Mouse (Mus musculus) left cerebral cortex, adult 2 months (tissue): Measurements from ENCODE around the gene Cyp2b10. TPM values are rescaled to one million over a fixed set of nuclear protein-coding genes. Genes with fewer than 3 reads are reported as not detected.
"Not testable (repeated sequence)": the region's sequence is repeated elsewhere in the genome, so short reads cannot be mapped to it uniquely, and the experiment has no call there.

Experiments
- DNase-seq, 2 experiments: peaks; one replicate each; pipeline ENCODE4 v3.0.0; 2021 to 2022; ENCODE audit warnings: low spot score in 2 of 2, mixed read lengths in 1 of 2; ENCODE audit errors: extremely low spot score in 1 of 2
- H3K27ac ChIP-seq: fragments of 200-600 bp; 2 replicates; pipeline ENCODE4 v1.8.1; 2022
- H3K4me3 ChIP-seq: fragments of 200-600 bp; 2 replicates; pipeline ENCODE4 v1.8.1; 2022
- CTCF ChIP-seq: fragments of 200-600 bp; IDR thresholded peaks from 2 replicates; pipeline ENCODE4 v1.8.1; 2022; ENCODE audit warnings: antibody characterized with exemption, mild to moderate bottlenecking, moderate library complexity
- intact Hi-C: fragments of 180-260 bp; cut with DNase I; formaldehyde crosslinking; loops from one replicate; pipeline ENCODE4 v1.15.1; 2025
- total RNA-seq, 2 experiments: library from RNA; stranded (reverse); gene quantifications; 2 replicates each; pipeline ENCODE4 v1.2.3; 2021

Cyp2b10 gene
- total RNA-seq, 2 experiments from 2014 or later = 0.18 TPM; not detected in 1

DNA sequence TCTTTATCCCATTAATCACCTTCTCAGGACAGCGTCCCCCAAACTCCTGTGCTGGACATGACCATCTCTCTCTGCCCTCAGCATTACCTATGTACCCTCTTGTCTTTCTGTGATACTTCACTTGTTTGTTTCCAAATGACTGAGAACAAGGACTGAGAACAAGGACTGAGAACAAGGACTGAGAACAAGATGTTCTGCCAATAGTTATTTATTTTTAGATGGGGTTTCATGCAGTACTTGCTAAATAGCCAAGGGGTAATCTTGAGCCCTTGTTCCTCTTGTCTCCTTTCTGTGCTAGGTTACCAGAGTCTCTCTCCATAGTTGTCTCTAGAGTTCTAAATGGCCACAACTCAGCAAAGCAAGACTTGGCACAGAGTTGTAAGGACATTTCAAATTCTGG, 13.1 kb upstream of the Cyp2b10 start:
- TF ChIP-seq CTCF = no peak
- H3K4me3 ChIP-seq = no peak overlapping the region
- intact Hi-C loops = no loop called here

GRCm38 (mm10) chr7:25887758-25888157, 9.7 kb upstream of the Cyp2b10 start:
- TF ChIP-seq CTCF = no peak
- Histone ChIP-seq H3K4me3 (no peak overlapping the region), H3K27ac (no peak overlapping the region)
- intact Hi-C loops = no loop called here
- no peak for DNase-seq

More for the DNA sequence above, 13.1 kb upstream of the Cyp2b10 start:
- no peak for DNase-seq
- no peak overlapping the region for H3K27ac ChIP-seq

DNA sequence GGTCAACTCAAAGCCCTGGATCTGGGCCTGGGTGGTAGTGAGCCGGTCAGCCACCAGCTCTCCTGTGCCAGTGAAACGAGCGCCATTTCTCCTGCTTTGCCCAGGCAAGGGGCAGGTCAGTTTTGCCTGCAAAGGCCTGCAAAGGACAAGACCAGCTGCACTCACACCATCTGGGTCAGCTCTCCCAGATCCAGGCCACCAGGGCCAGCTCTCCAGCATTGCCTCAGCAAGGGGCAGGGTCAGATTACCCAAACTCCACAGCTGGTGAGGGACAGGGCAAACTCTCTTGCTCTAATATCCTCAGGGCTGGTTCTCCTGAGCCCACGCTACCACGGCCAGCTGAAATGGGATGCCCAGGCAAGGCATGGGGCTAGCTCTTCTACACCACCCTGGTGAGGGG, 4.3 kb upstream of the Cyp2b10 start:
- Histone ChIP-seq H3K4me3 (no peak overlapping the region), H3K27ac (no peak overlapping the region)
- DNase-seq = no peak
- intact Hi-C loops = no loop called here
- TF ChIP-seq CTCF = no peak

GRCm38 (mm10) chr7:25895162-25895561, 2.3 kb upstream of the Cyp2b10 start:
- Histone ChIP-seq H3K4me3 (no peak overlapping the region), H3K27ac (no peak overlapping the region)
- no peak for DNase-seq
- no peak for TF ChIP-seq CTCF
- intact Hi-C loops = no loop called here

- DNase-seq = no peak
- TF ChIP-seq CTCF = no peak
- intact Hi-C loops = no loop called here
- no peak overlapping the region for H3K27ac ChIP-seq
- no peak overlapping the region for H3K4me3 ChIP-seq
Observed at GRCm38 (mm10) chr7:25898064-25898463, 644 bp downstream of the Cyp2b10 start.

GRCm38 (mm10) chr7:25902061-25902690, 4.8 kb downstream of the Cyp2b10 start:
- no peak for DNase-seq
- H3K27ac ChIP-seq = no peak overlapping the region
- no peak overlapping the region for H3K4me3 ChIP-seq
- TF ChIP-seq CTCF = no peak
- intact Hi-C loops = no loop called here

DNA sequence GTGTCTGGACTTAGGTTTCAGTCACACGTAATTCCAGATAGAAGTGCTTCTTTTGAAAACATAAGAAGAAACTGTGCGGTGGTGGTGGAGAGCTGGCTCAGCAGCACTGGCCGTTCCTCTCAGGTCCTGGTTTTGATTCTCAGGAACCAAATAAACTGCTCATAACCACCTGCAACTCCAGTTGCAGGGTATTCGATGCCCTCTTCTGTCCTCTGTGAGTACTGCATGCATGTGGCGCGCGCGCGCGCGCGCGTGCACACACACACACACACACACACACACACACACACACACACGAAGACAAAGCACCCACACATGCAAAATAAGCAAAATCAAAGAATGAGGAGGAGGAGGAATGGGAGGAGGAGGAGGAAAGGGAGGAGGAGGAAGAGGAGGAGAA, 5.7 kb downstream of the Cyp2b10 start:
- no peak overlapping the region for H3K4me3 ChIP-seq
- no peak for DNase-seq
- no peak for TF ChIP-seq CTCF
- intact Hi-C loops = no loop called here
- H3K27ac ChIP-seq = no peak overlapping the region

GRCm38 (mm10) chr7:25904066-25904465, 6.6 kb downstream of the Cyp2b10 start:
- no peak overlapping the region for H3K27ac ChIP-seq
- no peak overlapping the region for H3K4me3 ChIP-seq
- intact Hi-C loops = no loop called here
- DNase-seq = no peak
- TF ChIP-seq CTCF = no peak; the same call in 1 of the 2 replicates

DNA sequence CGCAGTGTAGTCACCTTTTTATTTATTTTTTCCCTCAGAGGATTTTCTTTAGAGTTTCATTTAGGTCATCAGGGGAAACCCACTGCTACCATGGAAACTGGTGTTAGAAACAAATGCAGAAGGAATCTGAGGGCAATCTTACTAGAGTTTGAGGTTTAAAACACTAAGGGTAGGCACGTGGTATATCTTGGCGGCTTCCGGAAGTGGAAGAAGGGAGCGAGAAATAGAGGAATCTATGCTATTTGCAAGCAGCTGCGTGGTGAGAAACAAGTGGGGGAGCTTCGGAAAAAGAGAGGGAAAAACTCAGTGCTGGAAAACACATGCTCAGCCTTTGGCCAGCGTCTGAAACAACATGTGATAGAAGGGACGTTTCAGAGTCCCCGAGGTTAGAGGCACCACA, 7.1 kb downstream of the Cyp2b10 start:
- intact Hi-C loops = no loop called here

DNA sequence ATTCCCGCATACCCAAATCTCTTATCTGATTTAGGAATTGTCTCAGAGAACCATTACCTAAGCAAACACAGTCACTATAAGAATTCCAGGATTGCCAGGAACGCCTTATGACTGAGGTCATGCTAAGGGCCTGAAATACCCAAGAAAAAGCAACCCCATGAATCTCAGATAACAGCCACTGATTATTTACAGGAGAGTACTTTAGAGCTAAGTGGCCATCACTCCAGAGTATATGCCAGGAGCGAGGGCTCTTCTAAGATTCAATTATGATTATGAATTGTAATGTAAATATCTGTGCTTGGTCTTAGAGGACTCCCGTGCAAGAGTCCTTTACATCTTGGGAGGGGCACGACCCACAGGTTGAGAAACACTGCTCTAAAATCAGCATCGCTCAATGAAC, 10.0 kb downstream of the Cyp2b10 start:
- Histone ChIP-seq H3K27ac (no peak overlapping the region), H3K4me3 (no peak overlapping the region)
- intact Hi-C loops = no loop called here
- DNase-seq = no peak
- TF ChIP-seq CTCF = no peak

More for the DNA sequence above, 7.1 kb downstream of the Cyp2b10 start:
- no peak for TF ChIP-seq CTCF
- Histone ChIP-seq H3K4me3 (no peak overlapping the region), H3K27ac (no peak overlapping the region)
- DNase-seq = no peak

DNA sequence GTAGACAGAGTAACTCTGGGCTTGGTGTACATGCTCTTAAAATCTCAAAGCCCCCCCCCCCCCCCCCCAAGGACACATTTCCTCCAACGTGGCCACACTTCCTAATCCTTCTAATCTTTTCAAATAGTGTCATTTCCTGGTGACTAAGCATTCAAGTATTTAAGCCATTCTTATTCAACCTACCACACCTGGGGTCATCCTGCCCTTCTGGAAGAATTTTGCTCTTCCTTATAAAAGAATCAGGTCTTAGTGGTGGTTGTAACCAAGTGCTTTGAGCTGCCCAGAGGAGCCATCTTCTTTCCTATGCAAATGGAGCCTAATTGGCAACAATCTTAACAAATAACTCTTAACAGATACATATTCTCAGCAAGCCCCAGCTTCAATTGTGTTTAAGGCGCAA, 12.6 kb downstream of the Cyp2b10 start:
- no peak for TF ChIP-seq CTCF
- intact Hi-C loops = no loop called here
- Histone ChIP-seq H3K27ac (no peak overlapping the region), H3K4me3 (no peak overlapping the region)
- DNase-seq = no peak

GRCm38 (mm10) chr7:25916116-25916515, 18.7 kb downstream of the Cyp2b10 start:
- intact Hi-C loops = no loop called here
- TF ChIP-seq CTCF = no peak
- Histone ChIP-seq H3K4me3 (no peak overlapping the region), H3K27ac (no peak overlapping the region)
- no peak for DNase-seq

DNA sequence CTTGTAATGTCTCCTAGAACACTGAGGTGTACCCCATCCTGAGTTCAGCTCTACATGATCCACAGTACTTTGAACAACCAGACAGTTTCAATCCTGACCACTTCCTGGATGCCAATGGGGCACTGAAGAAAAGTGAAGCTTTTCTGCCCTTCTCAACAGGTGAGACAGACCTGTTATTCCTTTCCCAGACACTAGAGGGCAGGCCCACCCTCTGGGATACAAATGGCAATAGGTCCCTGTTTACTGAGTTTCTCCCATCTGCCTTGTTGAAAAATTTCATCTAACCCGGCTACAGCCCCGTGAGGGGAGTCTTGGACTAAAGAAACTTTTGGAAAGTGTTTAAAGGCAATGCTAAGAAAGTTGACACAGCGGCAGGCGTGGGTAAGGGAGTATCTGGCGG, 19.9 kb downstream of the Cyp2b10 start:
- peak; percentile 27 for TF ChIP-seq CTCF
- H3K4me3 ChIP-seq, intact Hi-C loops: not testable (repeated sequence)

More for the DNA sequence above, 19.9 kb downstream of the Cyp2b10 start:
- not testable (repeated sequence) for H3K27ac ChIP-seq, DNase-seq
